Mouse (Mus musculus) heart, postnatal 25 days (tissue): ENCODE measurements at regions not wholly inside any gene's neighbourhood (a gene's known extent, or its start where the extent isn't known, plus 50 kb on each side); places are given as distances from the start of the nearest gene placed in this dataset.
"Not testable (repeated sequence)": the region's sequence is repeated elsewhere in the genome, so short reads cannot be mapped to it uniquely, and the experiment has no call there.

Source experiments
- DNase-seq: peaks from one replicate; pipeline ENCODE4 v3.0.0; 2022; ENCODE audit warnings: low spot score
- intact Hi-C: fragments of 180-260 bp; cut with DNase I; formaldehyde crosslinking; loops from one replicate; pipeline ENCODE4 v1.15.1; 2025

- intact Hi-C loops, result no loop called here
- no peak for DNase-seq
Measured at GRCm38 (mm10) chr2:107468671-107469070, 178.2 kb downstream of the Kcna4 start.

DNA sequence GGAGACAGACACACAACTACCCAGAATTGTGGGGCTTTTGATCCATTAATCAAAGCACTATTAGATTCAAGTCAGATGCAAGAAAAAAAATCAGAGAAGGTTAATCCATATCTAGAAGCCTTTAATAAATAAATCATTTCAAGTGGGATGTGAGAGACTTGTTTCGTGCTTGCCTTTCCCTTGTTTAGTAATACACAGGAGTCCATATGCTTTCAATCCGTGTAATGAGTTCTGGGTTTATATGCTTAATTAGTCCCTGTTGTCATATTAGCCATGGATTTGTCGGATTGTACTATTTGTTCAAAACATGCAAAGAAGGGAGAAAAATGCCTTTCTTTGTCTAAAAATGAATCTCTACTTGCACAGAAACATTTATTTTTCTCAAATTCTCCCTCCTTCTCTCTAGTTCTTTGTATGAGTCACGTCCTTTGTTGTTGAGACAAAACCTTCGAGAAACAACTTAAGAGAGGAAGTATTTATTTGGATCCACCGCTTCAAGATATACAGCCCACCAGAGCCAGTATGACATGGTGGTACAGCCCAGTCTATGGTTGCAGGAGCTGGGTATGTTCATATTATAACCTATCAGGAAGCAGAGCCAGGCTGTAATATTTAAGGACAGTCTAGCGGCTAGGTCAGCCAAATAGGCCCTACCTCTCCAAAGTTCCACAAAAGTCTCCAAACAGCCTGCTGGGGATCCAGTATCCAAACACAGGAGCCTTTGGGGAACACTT, 213.4 kb downstream of the Kcna4 start:
- intact Hi-C loops, result no loop called here

GRCm38 (mm10) chr2:107507426-107508167, 217.2 kb downstream of the Kcna4 start:
- intact Hi-C loops, result no loop called here
- no peak for DNase-seq

More for the DNA sequence above, 213.4 kb downstream of the Kcna4 start:
- no peak for DNase-seq

DNA sequence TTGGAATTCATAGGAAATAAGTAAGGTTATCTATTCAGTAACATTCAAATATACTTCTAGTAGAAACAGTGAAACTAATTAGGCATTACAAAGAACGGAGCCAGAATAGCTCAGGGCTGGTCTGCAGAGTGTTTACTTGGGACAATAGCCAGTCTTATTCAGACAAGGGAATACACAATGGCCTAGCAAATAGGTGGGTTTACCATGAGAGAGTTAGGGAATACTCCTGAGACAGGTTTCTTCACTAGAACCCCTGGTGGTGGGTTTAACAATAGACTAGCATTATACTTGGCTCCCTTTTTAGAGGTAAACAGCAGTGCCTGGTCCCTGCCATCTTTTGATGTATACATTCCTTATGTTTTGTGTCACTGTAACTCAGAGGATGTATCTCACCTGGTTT, 225.0 kb downstream of the Kcna4 start:
- DNase-seq, intact Hi-C loops: not testable (repeated sequence)

GRCm38 (mm10) chr2:107518107-107518506, 227.7 kb downstream of the Kcna4 start:
- intact Hi-C loops, result no loop called here
- no peak for DNase-seq

DNA sequence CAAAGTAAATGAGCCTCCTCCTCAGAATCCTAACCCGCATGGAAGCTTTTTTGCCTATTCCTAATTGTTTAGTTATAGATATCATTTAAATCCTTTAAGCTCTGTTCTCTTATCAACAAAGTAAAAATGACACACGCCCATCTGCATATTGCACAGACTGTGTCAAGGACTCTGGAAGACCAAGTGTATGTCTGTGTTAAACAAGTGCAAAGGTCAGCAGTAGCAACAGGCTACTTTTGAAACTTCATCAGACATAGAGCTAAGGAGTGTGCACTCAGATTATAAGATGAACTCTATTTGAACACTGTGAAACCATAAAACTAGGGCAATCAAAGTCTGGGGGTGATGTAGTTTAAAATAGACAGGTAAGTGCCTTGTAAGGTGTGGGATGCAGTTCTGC, 228.3 kb downstream of the Kcna4 start:
- DNase-seq, result no peak
- intact Hi-C loops, result no loop called here

- DNase-seq, result no peak
- intact Hi-C loops, result no loop called here
Measured at GRCm38 (mm10) chr2:107519326-107519725, 228.9 kb downstream of the Kcna4 start.

DNA sequence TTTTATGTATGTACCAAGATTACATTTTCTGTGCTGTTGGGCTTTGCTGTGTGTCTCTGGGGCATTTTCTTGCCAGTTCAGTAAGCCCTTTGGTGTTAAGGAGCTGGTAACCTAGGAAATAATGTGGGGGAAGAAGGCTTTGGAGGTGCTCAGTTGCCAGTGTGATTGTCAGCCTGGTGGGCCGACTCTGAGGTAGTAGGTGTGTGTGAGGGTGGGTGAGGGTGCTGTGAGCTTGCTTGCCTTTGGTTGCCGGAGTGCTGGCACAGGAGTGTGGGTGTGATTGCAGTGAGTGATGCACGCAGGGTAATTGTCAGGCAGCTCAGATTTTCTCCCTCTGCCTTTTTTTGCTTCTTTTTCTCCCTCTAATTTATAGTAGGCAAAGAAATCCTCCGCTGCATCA, 229.3 kb downstream of the Kcna4 start:
- intact Hi-C loops, result no loop called here
- no peak for DNase-seq

DNA sequence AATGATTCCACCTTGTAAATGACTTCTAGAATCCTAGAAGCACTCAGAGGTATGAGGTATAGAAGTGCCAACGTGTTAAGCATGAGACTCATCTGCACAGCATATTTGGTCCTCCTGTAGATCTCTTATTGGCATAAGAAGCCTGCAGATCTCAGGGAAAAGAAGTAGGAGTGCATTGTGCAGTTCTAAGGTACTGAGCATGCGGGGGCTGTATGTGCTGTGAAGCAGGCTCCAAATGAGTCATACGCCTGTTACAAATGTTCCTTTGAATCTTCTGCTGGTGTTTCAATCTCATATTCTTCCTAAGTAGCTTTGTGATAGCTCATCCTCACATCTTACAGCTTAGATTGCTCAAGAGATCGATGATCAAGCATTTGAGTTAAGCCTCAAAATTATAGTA, 252.7 kb downstream of the Kcna4 start:
- intact Hi-C loops, result no loop called here
- no peak for DNase-seq

DNA sequence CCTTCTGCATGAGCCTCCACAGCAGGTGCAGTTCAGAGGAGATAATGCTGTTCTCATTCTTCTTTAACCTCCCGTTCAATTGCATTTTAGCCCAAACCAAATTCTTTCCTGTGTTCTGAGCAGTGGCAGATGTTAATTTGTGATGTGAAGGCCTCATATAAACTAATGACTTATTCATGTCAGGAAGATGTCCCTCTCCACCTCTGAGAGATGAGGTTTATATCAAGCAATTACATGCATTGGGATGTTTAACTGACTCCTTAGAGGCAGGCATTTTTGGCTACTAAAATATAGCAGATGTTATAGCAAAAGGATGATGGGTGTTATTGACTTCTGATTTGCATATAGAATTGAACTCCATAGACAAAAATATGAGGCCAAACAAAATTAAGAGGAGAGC, 262.1 kb downstream of the Kcna4 start:
- no peak for DNase-seq
- intact Hi-C loops, result no loop called here

- DNase-seq, result no peak
- intact Hi-C loops, result no loop called here
Measured at GRCm38 (mm10) chr2:107556239-107556638, 265.8 kb downstream of the Kcna4 start.

DNA sequence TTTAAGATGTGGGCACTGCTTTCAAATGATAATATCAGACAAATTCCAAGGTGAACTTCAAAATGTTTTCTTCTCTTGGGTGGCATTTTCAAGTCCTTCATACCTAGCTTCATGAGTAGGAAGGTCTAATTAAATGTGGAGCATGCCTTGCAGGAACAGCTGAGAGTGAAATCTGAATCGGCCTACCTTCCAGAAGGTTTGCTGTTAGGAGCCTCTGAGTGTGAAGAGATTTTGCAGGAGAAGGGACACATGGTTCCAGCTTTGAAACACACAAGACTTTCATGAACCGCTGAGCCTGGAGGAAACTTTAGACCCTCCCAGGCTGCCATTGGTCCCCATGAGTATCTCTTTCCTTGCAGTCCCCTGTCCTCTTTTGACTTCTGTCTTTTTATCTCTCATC, 279.2 kb downstream of the Kcna4 start:
- intact Hi-C loops, result no loop called here
- no peak for DNase-seq

- intact Hi-C loops, result no loop called here
- no peak for DNase-seq
Measured at GRCm38 (mm10) chr2:107609872-107610559, 319.6 kb downstream of the Kcna4 start.

- no peak for DNase-seq
- intact Hi-C loops, result no loop called here
Measured at GRCm38 (mm10) chr2:107611811-107612210, 321.4 kb downstream of the Kcna4 start.

- no peak for DNase-seq
- intact Hi-C loops, result no loop called here
Measured at GRCm38 (mm10) chr2:107612221-107612620, 321.8 kb downstream of the Kcna4 start.

DNA sequence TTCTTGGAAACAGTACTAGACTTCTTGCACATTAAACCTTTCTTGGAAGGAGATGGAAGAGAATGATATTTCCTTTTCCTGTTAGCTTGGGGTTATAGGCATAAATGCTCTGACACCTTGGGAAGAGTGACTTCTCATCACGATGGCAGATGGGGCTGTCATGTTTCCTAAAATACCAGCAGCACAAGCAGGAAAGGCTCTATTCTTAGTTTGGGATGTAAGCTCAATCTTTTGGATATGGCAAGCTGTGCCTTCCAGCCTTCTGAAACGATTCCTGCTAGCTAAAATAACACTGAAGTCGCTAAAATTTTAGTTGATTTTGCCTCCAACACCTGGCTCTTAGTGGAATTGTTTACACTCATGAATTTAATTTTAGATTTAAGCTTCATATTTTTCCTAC, 324.3 kb downstream of the Kcna4 start:
- no peak for DNase-seq
- intact Hi-C loops, result no loop called here

GRCm38 (mm10) chr2:107627458-107627857, 337.0 kb downstream of the Kcna4 start:
- no peak for DNase-seq
- intact Hi-C loops, result loop anchor here (1.0 kb wide), 1 partner anchor 9 kb away; no protein-coding TSS in a partner anchor

GRCm38 (mm10) chr2:107659176-107659575, 368.7 kb downstream of the Kcna4 start:
- no peak for DNase-seq
- intact Hi-C loops, result no loop called here
